Mouse (Mus musculus) cerebellum, adult 2 months (tissue): ENCODE measurements at regions not wholly inside any gene's neighbourhood (a gene's known extent, or its start where the extent isn't known, plus 50 kb on each side); places are given as distances from the start of the nearest gene placed in this dataset.

ENCODE experiments used
- CTCF ChIP-seq: fragments of 200-500 bp; IDR thresholded peaks from 2 replicates; pipeline ENCODE4 v1.5.1; 2011; ENCODE audit warnings: low read depth, mild to moderate bottlenecking, control low read depth, low read length, moderate library complexity, borderline replicate concordance; ENCODE audit not compliant: insufficient read depth
- POLR2A ChIP-seq: fragments of 200-500 bp; IDR thresholded peaks from 2 replicates; pipeline ENCODE4 v1.6.1; 2011; ENCODE audit warnings: low read length, control low read depth, borderline replicate concordance; ENCODE audit not compliant: insufficient read depth

- TF ChIP-seq CTCF: no peak
- TF ChIP-seq POLR2A: no peak
These were observed 422.5 kb downstream of the Pih1d3 start for GRCm38 (mm10) chr1:31645116-31645515.
